Mouse (Mus musculus): ENCODE measurements around the gene Dnal4.

DNA sequence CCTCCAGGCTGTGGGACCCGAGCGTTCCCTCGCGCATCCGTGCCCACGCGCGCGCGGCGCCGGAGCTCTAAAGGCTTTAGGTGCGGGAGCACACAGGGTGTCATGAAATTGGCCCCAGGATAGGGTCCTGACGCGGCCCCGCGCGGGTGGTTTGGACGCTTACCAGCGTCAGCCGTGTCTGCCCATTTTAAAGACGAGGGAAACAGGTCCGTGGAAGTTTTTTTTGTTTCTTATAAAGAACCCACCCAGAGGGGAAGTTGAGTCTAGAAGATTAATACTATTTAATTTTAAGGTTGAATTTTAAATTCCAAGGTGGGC is 35.0 kb downstream of the Dnal4 start:
- TF ChIP-seq TAL1 (IDR thresholded peaks at IDR 0.05; ENCODE audit: low read length) (no peak), GATA1 (IDR thresholded peaks at IDR 0.05; ENCODE audit: low read length) (no peak)
